Mouse (Mus musculus) megakaryocyte, embryonic 14.5 days (primary cell): ENCODE data around the gene Sema6b.

Experiments
- FLI1 ChIP-seq: IDR thresholded peaks from 2 replicates; pipeline ENCODE4 v1.6.1; 2012; ENCODE audit warnings: low read length, inconsistent platforms, mixed read lengths
- GATA1 ChIP-seq: IDR thresholded peaks from 3 replicates; pipeline ENCODE4 v1.6.1; 2012; ENCODE audit warnings: mixed read lengths, low read length, inconsistent platforms, borderline replicate concordance

DNA sequence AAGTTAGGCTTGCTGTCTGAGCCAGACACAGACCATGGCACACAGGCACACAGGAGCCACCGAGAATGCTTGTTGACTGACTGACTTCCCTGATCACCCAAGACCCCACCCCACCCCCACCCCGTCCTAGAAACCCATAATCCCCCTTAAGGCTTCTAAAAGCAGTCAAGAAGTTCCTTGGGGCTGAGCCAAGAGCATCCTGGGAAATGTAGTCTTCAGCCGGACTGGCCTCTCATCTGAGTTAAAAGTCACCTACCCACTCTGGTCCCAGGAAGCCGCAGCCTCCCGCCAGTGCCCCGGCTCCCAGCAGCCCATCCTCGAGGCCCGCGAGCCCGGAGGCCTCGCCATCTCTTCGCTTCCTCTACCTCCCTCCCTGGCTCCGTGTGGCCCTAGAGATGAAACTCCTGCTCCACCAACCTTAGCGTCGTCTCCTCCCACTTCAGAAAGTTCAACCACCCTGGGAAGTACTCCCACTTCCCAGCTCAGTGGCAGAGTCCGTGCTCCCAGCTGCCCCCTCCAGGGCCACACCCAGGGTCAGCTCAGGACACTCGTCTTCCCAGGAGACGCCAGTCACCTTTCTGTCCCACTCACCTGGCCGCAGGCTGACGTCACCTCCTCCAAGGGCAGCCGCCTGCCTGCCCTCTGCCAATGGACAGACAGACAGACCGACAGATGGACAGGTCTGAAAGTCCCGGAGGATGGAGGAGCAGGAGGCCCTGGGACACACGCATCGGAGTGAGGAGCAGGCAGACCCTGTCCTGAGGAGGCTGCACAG is 2.1 kb downstream of the Sema6b start:
- no peak for TF ChIP-seq GATA1
- no peak for TF ChIP-seq FLI1
